Mouse (Mus musculus): ENCODE results near the gene Kcna3. TPM values are rescaled to one million over a fixed set of nuclear protein-coding genes. Genes with fewer than 3 reads are reported as not detected.

Kcna3 gene
- polyA plus RNA-seq (2012), result 16.9 and 31.1 TPM in 2 replicates

DNA sequence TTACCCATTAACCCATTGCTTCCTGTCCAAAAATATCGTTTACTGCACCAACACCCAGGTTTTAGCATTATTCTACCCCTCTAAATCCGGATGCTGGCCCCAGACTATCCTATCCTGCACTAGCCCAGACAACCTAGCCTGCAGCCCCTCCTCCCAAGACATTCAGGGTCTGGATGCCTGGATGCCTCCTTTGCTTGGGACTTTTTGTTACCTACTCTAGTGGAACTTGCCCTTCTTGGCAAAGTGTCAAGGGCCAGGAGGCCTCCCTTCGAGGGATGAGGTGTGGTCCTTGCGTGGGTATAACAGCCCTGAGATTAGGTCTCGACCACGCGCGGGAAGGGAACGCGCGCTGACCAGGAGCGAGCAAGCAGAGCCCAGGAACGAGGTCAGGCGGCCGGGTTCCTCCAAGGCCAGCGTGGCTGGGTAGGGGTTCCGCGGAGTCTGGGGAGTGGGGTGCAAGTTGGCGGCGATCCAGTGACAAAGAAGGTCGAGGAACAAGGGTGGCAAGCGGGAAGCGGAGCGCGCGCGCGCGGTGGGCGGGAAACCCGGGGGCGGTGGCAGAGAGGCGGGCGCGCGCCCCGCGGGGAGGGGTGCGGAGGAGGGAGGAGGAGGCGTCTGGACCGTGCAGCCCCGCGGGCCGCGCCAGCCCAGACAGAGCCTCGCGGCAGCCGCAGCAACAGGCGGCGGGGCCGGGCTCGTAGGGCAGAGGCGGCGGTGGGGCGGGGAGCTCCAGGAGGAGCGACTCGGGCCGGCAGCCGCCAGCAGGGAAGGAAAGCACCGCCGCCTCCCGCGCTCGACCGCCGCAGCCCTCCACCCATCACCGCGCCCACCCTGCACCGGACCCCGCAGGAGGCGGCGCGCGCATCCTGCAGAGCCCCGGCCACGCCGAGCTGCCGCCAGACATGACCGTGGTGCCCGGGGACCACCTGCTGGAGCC lies at the start of gene Kcna3:
Gene Kcna3 (plus strand): TSS at position 649 of the 937 bp plus-strand sequence.

Other genes with a start within 250 kb of the Kcna3 start
- 4.7 and 6.2 TPM in 2 replicates for gene Cd53, start 246.0 kb upstream of the Kcna3 start, polyA plus RNA-seq (2012)
- not detected in 2 replicates for gene Olfr266, start 209.9 kb upstream of the Kcna3 start, polyA plus RNA-seq (2012)
- gene Kcna2, start 65.0 kb downstream of the Kcna3 start, polyA plus RNA-seq (2012), result not detected in 2 replicates
- not detected in 2 replicates for gene Kcna10, start 146.9 kb downstream of the Kcna3 start, polyA plus RNA-seq (2012)
- not detected in 2 replicates for gene Cym, start 185.6 kb downstream of the Kcna3 start, polyA plus RNA-seq (2012)
- gene A630076J17Rik, start 194.4 kb downstream of the Kcna3 start, polyA plus RNA-seq (2012), result not detected in 2 replicates
- 0.14 TPM in 1 of 2 replicates, not detected in the other for gene Prok1, start 203.5 kb downstream of the Kcna3 start, polyA plus RNA-seq (2012)
- gene Lamtor5, start 242.7 kb downstream of the Kcna3 start, polyA plus RNA-seq (2012), result 25.0 and 38.0 TPM in 2 replicates